Mouse (Mus musculus) forebrain, embryonic 12.5 days (tissue): ENCODE results near the gene Grifin. TPM values are rescaled to one million over a fixed set of nuclear protein-coding genes. Genes with fewer than 3 reads are reported as not detected.

ENCODE experiments used
- ATAC-seq: fragments of 200-750 bp; cut with Nextera tagmentation; 2 replicates; pipeline ENCODE4 v1.8.0; 2017; ENCODE audit warnings: moderate TSS enrichment; ENCODE audit not compliant: low FRiP score
- H3K27ac ChIP-seq: fragments of 300-500 bp; sonication (generic); 2 replicates; pipeline ENCODE4 v1.5.1; 2016; ENCODE audit warnings: mild to moderate bottlenecking
- H3K27me3 ChIP-seq: fragments of 300-500 bp; sonication (generic); 2 replicates; pipeline ENCODE4 v1.6.1; 2016; ENCODE audit warnings: mild to moderate bottlenecking
- H3K36me3 ChIP-seq: fragments of 300-500 bp; sonication (generic); replicated peaks from 2 replicates; pipeline ENCODE4 v1.6.1; 2016; ENCODE audit warnings: mild to moderate bottlenecking
- H3K4me1 ChIP-seq: fragments of 300-500 bp; sonication (generic); 2 replicates; pipeline ENCODE4 v1.6.1; 2016
- H3K4me2 ChIP-seq: fragments of 300-500 bp; sonication (generic); 2 replicates; pipeline ENCODE4 v1.6.1; 2016; ENCODE audit warnings: mild to moderate bottlenecking, moderate library complexity
- H3K4me3 ChIP-seq: fragments of 300-500 bp; sonication (generic); replicated peaks from 2 replicates; pipeline ENCODE4 v1.5.1; 2016; ENCODE audit warnings: mild to moderate bottlenecking
- H3K9ac ChIP-seq: fragments of 300-500 bp; sonication (generic); 2 replicates; pipeline ENCODE4 v1.6.1; 2016; ENCODE audit warnings: mild to moderate bottlenecking
- H3K9me3 ChIP-seq: fragments of 300-500 bp; sonication (generic); 2 replicates; pipeline ENCODE4 v1.6.1; 2016
- WGBS: fragments of 180-500 bp; shearing (Covaris S2); methylation state at CpG from one replicate; pipeline ENCODE4 v1.1.7; 2016; 5-methylcytosine and 5-hydroxymethylcytosine counted together
- polyA plus RNA-seq: library from polyadenylated mRNA; unstranded; fragments of >200 nt; fragmentation: Nextera tagmentation; extraction: Ambion mirVana; gene quantifications from 2 replicates; pipeline ENCODE4 v1.2.1, GENCODE M21; 2016

Gene Grifin
- polyA plus RNA-seq, 1 experiment from 2014 or later, result not detected

DNA sequence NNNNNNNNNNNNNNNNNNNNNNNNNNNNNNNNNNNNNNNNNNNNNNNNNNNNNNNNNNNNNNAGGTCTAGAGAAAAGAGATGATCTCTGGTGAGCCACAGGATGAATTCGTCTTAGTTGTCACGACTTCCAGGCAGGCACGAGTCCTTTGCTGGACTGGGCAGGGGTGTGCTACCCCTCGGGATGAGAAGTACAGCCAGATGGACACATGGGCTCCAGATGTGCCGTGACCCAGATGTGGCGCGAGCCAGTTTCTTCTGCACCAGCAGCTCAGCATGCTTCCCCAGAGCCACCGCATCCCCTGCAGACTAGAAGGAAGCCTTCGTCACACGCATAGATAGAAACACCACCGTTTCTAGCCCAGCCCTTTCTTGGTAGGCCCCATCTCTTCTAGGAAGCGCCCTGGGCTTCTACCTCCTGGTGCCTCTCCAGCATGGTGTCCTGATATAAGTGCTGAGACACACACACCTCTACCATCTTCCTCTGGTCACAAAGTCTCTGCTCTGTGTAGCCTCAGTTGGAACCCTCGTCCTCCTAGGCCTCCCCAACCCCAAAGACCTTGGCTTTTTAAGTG is 26.7 kb downstream of the Grifin start:
- H3K4me3 ChIP-seq, result no peak overlapping the region
- no peak overlapping the region for H3K4me2 ChIP-seq
- no peak overlapping the region for H3K27ac ChIP-seq
- no peaks in the 10 kb centered on the region for H3K27me3 ChIP-seq
- H3K36me3 ChIP-seq, result no peaks in the 10 kb centered on the region
- no peaks in the 10 kb centered on the region for H3K9me3 ChIP-seq
- H3K9ac ChIP-seq, result no peak overlapping the region
- WGBS, result 73% methylated on average over 13 of the region's 13 CpGs
- ATAC-seq, result no peak
- H3K4me1 ChIP-seq, result peaks cover 6% of the 10 kb centered on the region

DNA sequence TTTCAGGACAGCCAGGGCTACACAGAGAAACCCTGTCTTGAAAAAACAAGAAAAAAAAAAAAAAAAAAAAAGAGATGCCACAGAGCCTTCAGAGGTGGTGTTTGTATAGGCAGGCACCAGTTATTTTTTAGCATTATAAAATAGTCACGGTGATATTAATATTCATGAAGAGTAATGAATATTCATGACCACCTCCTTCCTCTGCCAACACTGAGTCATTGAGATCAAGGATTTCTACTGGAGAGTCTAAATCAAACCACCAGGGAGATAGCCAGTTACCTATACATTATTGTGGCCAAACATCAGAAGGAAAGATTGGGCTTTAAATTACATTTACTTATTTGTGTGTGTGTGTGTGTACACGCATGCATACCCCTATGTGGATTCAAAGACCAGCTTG is 38.1 kb downstream of the Grifin start:
- H3K4me1 ChIP-seq, result no peaks in the 10 kb centered on the region
- ATAC-seq, result no peak
- H3K27me3 ChIP-seq, result no peaks in the 10 kb centered on the region
- H3K9me3 ChIP-seq, result no peaks in the 10 kb centered on the region
- no peak overlapping the region for H3K4me2 ChIP-seq
- 82% methylated on average over 2 of the region's 2 CpGs for WGBS
- H3K27ac ChIP-seq, result no peak overlapping the region
- no peak overlapping the region for H3K9ac ChIP-seq
- no peak overlapping the region for H3K4me3 ChIP-seq
- H3K36me3 ChIP-seq, result peaks cover 26% of the 10 kb centered on the region

DNA sequence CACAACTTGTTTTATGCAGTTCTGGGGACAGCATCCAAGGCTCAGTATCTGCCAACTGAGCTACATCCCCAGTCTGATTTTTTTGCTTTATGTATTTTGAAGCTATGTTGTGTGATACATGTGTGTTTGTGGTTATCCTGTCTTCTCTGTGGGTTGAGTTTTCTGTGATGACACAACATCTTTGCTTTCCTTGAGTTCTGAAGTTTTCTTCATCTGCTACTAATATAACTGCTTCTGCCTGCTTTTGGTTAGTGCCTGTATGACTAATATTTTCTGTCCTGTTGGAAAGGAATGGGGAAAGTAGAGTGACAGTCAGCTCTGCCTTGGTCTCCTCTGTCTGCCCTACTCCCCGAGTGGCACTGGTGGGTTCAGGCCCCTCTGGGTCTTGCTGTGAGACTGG is 43.7 kb downstream of the Grifin start:
- no peaks in the 10 kb centered on the region for H3K4me1 ChIP-seq
- ATAC-seq, result no peak
- no peaks in the 10 kb centered on the region for H3K9me3 ChIP-seq
- no peak overlapping the region for H3K4me2 ChIP-seq
- no peak overlapping the region for H3K4me3 ChIP-seq
- no peak overlapping the region for H3K27ac ChIP-seq
- peaks cover 16% of the 10 kb centered on the region for H3K36me3 ChIP-seq
- no peak overlapping the region for H3K9ac ChIP-seq
- 87% methylated on average over 1 of the region's 1 CpGs for WGBS
- H3K27me3 ChIP-seq, result no peaks in the 10 kb centered on the region

DNA sequence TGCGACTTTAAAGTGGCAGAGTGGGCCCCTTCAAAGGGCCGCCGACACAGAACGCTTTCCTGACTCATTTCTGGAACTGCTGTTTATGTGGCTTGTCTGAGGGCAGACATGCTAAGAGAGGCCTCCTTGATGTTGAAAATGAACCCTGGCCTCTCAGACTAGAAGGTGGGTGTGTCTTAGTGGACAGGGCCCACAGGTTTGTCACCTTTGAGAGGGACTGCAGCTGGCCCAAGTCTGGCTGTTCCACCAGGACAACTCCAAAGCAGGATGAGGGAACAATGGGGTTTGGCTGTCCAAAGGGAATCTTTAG is 47.0 kb downstream of the Grifin start:
- no peak for ATAC-seq
- Histone ChIP-seq H3K27me3 (no peaks in the 10 kb centered on the region), H3K9me3 (no peaks in the 10 kb centered on the region), H3K9ac (no peak overlapping the region), H3K4me2 (no peak overlapping the region), H3K36me3 (no peaks in the 10 kb centered on the region), H3K27ac (no peak overlapping the region), H3K4me3 (no peak overlapping the region), H3K4me1 (peaks cover 11% of the 10 kb centered on the region; the same call in 1 of the 2 replicates)
- WGBS, result 89% methylated on average over 4 of the region's 4 CpGs

DNA sequence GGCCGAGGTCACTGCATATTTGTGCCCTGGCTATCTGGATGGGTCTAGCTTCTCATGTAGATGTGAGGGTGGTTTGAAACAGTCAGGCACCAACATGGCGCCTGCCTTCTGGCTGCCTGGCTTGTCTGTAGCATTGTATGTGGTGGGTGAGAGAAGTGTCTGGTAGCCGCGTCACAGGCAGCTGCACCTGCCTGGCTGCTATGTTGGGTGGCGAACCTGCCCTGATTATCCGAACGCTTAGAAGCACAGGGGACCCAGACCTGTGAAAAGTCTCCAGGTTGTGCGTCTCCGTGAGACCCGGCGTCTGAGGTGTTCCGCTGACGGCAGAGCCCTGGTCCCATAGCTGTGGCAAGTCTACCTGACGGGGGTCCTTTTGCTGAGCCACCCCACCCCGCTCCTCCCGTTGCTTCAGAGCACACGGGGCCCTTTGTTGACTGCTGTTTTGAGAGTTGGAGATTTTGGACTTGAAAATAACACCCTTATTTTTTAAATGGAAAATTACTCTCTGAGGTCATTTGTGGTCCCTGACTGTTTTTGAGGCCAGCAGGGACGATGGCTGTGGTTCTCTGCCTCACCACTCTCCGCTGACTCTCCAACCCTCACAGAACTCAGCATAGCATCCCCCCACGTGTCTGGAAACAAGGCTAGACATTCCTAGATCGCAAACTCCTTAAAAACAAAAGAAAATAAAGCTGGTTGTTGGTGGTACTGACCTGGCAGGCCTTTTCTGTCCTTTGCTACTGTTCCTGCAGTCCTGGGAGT is 47.5 kb downstream of the Grifin start:
- H3K4me1 ChIP-seq, result peaks cover 11% of the 10 kb centered on the region; the same call in 1 of the 2 replicates
- no peak overlapping the region for H3K9ac ChIP-seq
- no peak overlapping the region for H3K27ac ChIP-seq
- H3K9me3 ChIP-seq, result no peaks in the 10 kb centered on the region
- 91% methylated on average over 21 of the region's 21 CpGs for WGBS
- H3K27me3 ChIP-seq, result no peaks in the 10 kb centered on the region
- no peak overlapping the region for H3K4me3 ChIP-seq
- H3K36me3 ChIP-seq, result no peaks in the 10 kb centered on the region
- H3K4me2 ChIP-seq, result no peak overlapping the region
- ATAC-seq, result no peak

DNA sequence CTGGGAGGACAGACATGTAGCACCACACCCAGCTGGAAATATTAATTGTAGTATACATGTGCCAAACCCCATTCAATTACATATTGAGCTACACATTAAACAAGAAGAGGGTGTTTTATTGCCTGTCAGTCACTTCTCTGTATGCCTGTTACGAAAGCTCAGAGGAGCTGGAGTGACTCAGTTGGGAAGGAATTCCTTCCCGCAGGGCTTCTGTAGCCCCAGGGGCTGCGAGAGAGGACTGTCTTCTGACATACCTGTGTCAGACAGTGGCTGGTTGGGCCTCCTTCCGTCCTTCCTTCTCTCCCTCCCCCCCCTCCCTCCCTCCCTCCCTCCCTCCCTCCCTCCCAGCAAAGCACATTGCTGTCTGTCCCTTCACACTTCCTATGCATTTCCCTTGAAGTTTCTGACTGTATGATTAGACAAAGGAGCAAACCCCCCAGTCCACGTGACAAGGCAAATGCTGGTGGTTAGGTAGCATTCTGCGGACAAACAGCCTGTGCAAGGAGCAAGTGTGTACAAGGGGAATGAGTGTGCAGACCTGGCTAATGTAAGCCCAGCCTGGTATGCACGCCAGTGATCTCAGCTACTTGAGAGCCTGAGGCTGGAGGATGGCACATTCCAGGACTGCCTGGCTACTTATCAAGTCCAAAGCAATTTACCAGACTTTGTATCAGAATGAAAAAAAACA is 49.9 kb downstream of the Grifin start:
- H3K4me2 ChIP-seq, result no peak overlapping the region
- peak overlapping the region; percentile 31; the same call in 1 of the 2 replicates for H3K27ac ChIP-seq
- H3K4me1 ChIP-seq, result peaks cover 23% of the 10 kb centered on the region
- ATAC-seq, result no peak
- no peak overlapping the region for H3K4me3 ChIP-seq
- H3K9ac ChIP-seq, result no peak overlapping the region
- H3K36me3 ChIP-seq, result no peaks in the 10 kb centered on the region
- WGBS, result 61% methylated on average over 7 of the region's 7 CpGs
- no peaks in the 10 kb centered on the region for H3K27me3 ChIP-seq
- no peaks in the 10 kb centered on the region for H3K9me3 ChIP-seq

DNA sequence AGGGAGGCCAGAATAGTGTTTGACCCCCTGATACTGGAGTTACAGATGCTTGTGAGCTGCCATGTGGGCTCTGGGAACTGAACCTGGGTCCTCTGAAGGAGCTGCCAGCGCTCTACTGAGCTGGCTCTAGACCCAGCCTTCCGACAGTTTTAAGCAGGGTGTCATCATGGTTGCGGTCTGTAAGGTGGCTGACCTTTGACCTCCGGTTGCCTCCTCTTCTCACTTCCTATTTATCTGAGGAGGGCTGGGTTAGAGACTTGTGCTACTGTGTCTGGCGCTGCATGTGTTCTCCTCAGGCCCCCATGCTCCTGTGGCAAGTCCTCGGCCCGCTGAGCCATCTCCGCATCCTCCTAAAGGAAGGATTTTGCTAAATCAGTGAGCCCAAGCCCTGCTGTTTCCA is 51.0 kb downstream of the Grifin start:
- Histone ChIP-seq H3K9me3 (no peaks in the 10 kb centered on the region), H3K27me3 (no peaks in the 10 kb centered on the region), H3K9ac (0 out of 2 replicates have a peak overlapping the region, but pooled peaks have one; percentile 3), H3K27ac (no peak overlapping the region), H3K4me2 (no peak overlapping the region), H3K4me3 (no peak overlapping the region), H3K36me3 (no peaks in the 10 kb centered on the region), H3K4me1 (peaks cover 32% of the 10 kb centered on the region)
- WGBS, result 77% methylated on average over 8 of the region's 8 CpGs
- no peak for ATAC-seq

Other genes starting within 250 kb of the Grifin start
- 46.4 and 49.7 TPM in 2 replicates for gene Mad1l1, start 243.5 kb downstream of the Grifin start, polyA plus RNA-seq
- 36.2 and 41.7 TPM in 2 replicates for gene Nudt1, start 243.4 kb downstream of the Grifin start, polyA plus RNA-seq
- 18.5 and 19.6 TPM in 2 replicates for gene Mrm2, start 233.2 kb downstream of the Grifin start, polyA plus RNA-seq
- 19.2 and 20.7 TPM in 2 replicates for gene Snx8, start 175.8 kb downstream of the Grifin start, polyA plus RNA-seq
- 152 and 166 TPM in 2 replicates for gene Eif3b, start 145.7 kb downstream of the Grifin start, polyA plus RNA-seq
- not detected in 2 replicates for gene Gm4869, start 119.4 kb downstream of the Grifin start, polyA plus RNA-seq
- gene Chst12, start 59.5 kb downstream of the Grifin start, polyA plus RNA-seq, result 9.7 and 11.1 TPM in 2 replicates
- gene Lfng, start 42.2 kb upstream of the Grifin start, polyA plus RNA-seq, result 30.9 and 32.8 TPM in 2 replicates
- gene Ttyh3, start 84.0 kb upstream of the Grifin start, polyA plus RNA-seq, result 84.5 and 88.0 TPM in 2 replicates
- gene Iqce, start 137.3 kb upstream of the Grifin start, polyA plus RNA-seq, result 30.7 and 31.2 TPM in 2 replicates
- 20.5 and 24.0 TPM in 2 replicates for gene Brat1, start 139.9 kb upstream of the Grifin start, polyA plus RNA-seq
- gene Amz1, start 159.1 kb upstream of the Grifin start, polyA plus RNA-seq, result 1.8 TPM in 2 replicates